Mouse (Mus musculus): ENCODE data around the gene Hnrnph1. TPM values are rescaled to one million over a fixed set of nuclear protein-coding genes. Genes with fewer than 3 reads are reported as not detected.

Gene Hnrnph1
- polyA plus RNA-seq (2012; rRNA removed) = 141 and 147 TPM in 2 replicates

GRCm38 (mm10) chr11:50376911-50377891, at the start of gene Hnrnph1:
Gene Hnrnph1 (plus strand): TSS chr11:50376990.

DNA sequence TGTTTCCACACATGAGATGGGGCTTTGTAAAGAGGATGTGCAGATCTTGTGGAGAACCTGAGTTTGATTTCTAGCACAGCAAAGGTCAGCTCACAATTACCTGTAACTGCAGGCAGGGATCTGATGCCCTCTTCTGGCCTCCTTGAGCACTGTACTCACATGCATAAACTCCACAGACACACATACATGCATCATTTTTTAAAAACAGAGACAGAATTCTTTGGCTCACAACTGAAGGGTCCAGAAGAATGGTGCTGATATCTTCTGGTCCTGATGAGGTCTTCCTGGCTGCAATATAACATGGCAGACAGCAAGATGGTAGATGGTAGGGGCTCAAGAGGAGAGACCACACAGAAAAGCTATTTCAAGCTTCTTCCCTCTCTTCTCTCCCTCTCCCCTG, 22.6 kb upstream of the Hnrnph1 start, which contains the start of gene Cby3:
TSS of gene Cby3 (plus strand) at position 301 of the 400 bp plus-strand sequence.

DNA sequence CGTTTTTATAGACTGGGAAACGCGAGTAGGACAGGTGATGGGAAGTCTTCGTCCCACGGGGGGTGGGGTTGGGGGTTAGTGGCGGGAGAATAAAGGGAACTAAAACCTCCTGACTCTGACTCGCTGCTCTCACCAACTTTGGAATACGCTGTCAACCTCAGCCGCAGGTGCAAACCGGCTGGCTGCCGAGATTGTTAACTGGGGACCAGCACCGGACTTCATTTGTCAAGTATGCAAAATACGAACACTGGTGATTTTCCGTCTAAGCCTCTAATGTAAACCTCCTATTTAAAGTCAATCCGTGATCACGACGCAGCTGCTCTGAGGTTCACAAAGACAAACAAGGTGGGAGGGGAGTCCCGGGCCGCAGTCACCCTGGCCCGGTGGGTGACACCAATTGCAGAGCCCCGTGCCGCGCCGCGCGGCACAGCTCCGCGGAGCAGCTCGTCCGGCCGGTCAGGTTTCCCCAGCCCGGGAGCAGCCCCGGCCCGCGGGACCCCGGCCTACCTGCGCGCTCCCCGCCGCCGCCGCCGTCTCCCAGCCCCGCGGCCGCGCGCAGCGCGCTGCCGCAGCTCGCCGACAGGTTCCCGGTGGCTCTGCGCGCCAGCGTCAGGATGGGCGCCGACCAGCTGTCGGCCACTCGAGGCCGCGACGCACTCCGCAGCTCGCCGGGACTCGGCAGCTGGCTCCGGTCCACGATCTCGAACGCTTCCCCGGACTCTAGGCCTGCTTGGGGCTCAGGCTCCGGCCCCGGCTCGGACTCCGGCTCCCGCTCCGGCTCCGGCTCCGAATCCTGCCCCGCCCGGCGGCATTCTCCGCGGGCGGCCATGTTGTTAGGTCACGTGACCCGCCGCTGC, 53.7 kb downstream of the Hnrnph1 start, which contains the start of gene Rufy1:
TSS of gene Rufy1 (minus strand) at position 849 of the 857 bp plus-strand sequence.

Other genes with a start within 250 kb of the Hnrnph1 start
- 10.8 and 12.4 TPM in 2 replicates for gene Tbc1d9b, start 245.6 kb upstream of the Hnrnph1 start, polyA plus RNA-seq (2012; rRNA removed)
- 5.2 and 5.5 TPM in 2 replicates for gene Mrnip, start 202.5 kb upstream of the Hnrnph1 start, polyA plus RNA-seq (2012; rRNA removed)
- 72.2 and 84.8 TPM in 2 replicates for gene Sqstm1, start 166.2 kb upstream of the Hnrnph1 start, polyA plus RNA-seq (2012; rRNA removed)
- 12.1 and 13.6 TPM in 2 replicates for gene Mgat4b, start 166.1 kb upstream of the Hnrnph1 start, polyA plus RNA-seq (2012; rRNA removed)
- gene Ltc4s, start 138.4 kb upstream of the Hnrnph1 start, polyA plus RNA-seq (2012; rRNA removed) = 0.77 and 0.83 TPM in 2 replicates
- gene Maml1, start 84.7 kb upstream of the Hnrnph1 start, polyA plus RNA-seq (2012; rRNA removed) = 3.8 and 4.6 TPM in 2 replicates
- gene Canx, start 51.3 kb upstream of the Hnrnph1 start, polyA plus RNA-seq (2012; rRNA removed) = 93.6 and 103 TPM in 2 replicates
- 0.16 and 0.18 TPM in 2 replicates for gene Cby3, start 22.5 kb upstream of the Hnrnph1 start, polyA plus RNA-seq (2012; rRNA removed)
- gene Rufy1, start 54.1 kb downstream of the Hnrnph1 start, polyA plus RNA-seq (2012; rRNA removed) = 6.8 and 7.1 TPM in 2 replicates
- gene Adamts2, start 225.1 kb downstream of the Hnrnph1 start, polyA plus RNA-seq (2012; rRNA removed) = 2.0 and 2.3 TPM in 2 replicates

Measured in liver, embryonic 18 days (tissue).